In genomic region chr16:76864392-76864791, GRCm38 (mm10) we compare ENCODE assay signal across 20 mouse cellular contexts.
"Had no signal": no experiment of that assay in that cellular context is flagged by ENCODE, and none has a peak within 500 bp of the region (broad histone marks: within the 10 kb centered on the region; RNA-seq: fewer than 3 reads in every experiment).

No protein-coding gene starts in this region.

- H3K27me3 ChIP-seq: lung, embryonic 15.5 days; megakaryocyte, embryonic 14.5 days; neural tube, embryonic 13.5 days; neural tube, embryonic 15.5 days had no signal

- DNase-seq: lung, adult 18-20 months; lung, postnatal 14 days; lung, postnatal 36 days; retina, postnatal 1 day; right cerebral cortex, adult 18-20 months; right cerebral cortex, postnatal 25 days; spleen, adult 18-20 months; thymus, adult 18-20 months; thymus, postnatal 14 days; thymus, postnatal 36 days had no signal

- H3K9ac ChIP-seq: liver, embryonic 14.5 days; lung, embryonic 15.5 days; midbrain, embryonic 13.5 days; midbrain, embryonic 15.5 days; neural tube, embryonic 13.5 days; neural tube, embryonic 15.5 days had no signal

- H3K27ac ChIP-seq: liver, embryonic 14.5 days; lung, embryonic 15.5 days; macrophage; midbrain, embryonic 13.5 days; midbrain, embryonic 15.5 days; neural tube, embryonic 13.5 days; neural tube, embryonic 15.5 days had no signal

- ATAC-seq: lung, postnatal 0 days; midbrain, embryonic 15.5 days had no signal

- H3K9me3 ChIP-seq: lung, embryonic 15.5 days; megakaryocyte, embryonic 14.5 days; midbrain, embryonic 13.5 days; midbrain, embryonic 15.5 days; neural tube, embryonic 13.5 days; neural tube, embryonic 15.5 days had no signal

- H3K4me2 ChIP-seq: lung, embryonic 15.5 days; midbrain, embryonic 11.5 days; midbrain, embryonic 13.5 days; midbrain, embryonic 15.5 days; neural tube, embryonic 13.5 days; neural tube, embryonic 15.5 days had no signal

- H3K4me1 ChIP-seq: lung, embryonic 15.5 days had no signal

- H3K4me3 ChIP-seq: lung, embryonic 15.5 days; midbrain, embryonic 13.5 days; midbrain, embryonic 15.5 days; neural tube, embryonic 13.5 days; neural tube, embryonic 15.5 days had no signal

- H3K36me3 ChIP-seq: lung, embryonic 15.5 days; midbrain, embryonic 13.5 days; midbrain, embryonic 15.5 days; neural tube, embryonic 13.5 days; neural tube, embryonic 15.5 days had no signal
